Mouse (Mus musculus): ENCODE results near the gene Selplg. TPM values are rescaled to one million over a fixed set of nuclear protein-coding genes. Genes with fewer than 3 reads are reported as not detected.

Selplg gene
- polyA plus RNA-seq, 1 experiment = 274 TPM

DNA sequence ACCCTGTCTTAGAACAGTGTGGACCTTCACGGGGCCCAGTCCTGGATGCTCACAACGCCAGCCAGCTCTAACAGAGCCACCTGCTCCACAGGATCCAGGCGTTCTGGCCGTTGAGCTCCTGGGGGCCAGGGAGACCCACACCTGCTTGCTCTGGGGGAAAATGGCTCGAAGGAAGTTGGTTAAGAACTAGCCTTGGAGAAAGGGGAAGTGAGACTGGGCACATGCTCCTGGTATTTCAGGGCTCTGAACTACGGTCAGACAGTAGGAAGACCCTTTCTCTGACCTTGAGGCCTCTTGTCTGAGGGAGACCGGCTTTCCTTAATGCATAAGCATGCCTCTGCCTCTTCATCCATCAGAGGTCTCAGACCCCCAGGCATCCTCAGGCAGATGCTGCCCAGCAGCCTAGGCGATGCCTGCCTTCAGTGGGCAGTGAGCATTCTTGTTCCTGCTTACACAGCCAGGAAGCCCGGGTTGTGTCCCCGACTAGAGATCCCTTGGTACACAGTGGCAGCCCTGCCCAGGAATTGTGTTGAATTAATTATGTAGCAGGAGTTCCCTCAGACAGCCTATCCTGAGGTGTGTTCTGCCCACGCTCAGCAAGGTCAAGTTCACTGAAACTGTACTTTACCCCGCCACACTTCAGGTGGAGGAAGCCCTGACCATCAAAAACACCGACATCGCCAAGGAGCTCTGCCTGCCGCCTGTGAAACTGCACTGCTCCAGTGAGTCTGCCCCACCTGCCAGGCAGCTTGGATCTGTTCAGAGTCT, 56.1 kb downstream of the Selplg start:
- H3K27me3 ChIP-seq (ENCODE audit: control insufficient read depth, insufficient read depth, low read length) = no peaks in the 10 kb centered on the region
- H3K27ac ChIP-seq (ENCODE audit: insufficient read depth, low read length) = peak overlapping the region; percentile 84
- peaks cover 16% of the 10 kb centered on the region; the same call in 1 of the 2 replicates for H3K4me1 ChIP-seq (ENCODE audit: control insufficient read depth, insufficient read depth, insufficient read length)
- H3K4me3 ChIP-seq (ENCODE audit: extremely low read depth, insufficient read depth, insufficient read length) = no peak overlapping the region
- 27% methylated on average over 15 of the region's 15 CpGs for WGBS
- peaks cover 10% of the 10 kb centered on the region; the same call in 1 of the 2 replicates for H3K36me3 ChIP-seq (ENCODE audit: control insufficient read depth, insufficient read depth, low read length)
- TF ChIP-seq CTCF (IDR thresholded peaks at IDR 0.05; ENCODE audit: extremely low read depth, insufficient read depth, insufficient read length, insufficient replicate concordance) (no peak), POLR2A (IDR thresholded peaks at IDR 0.05; ENCODE audit: low read depth, low read length) (no peak)
- peak in 1 of 2 experiments; percentile 22 for DNase-seq (ENCODE audit: low read depth in 1 of 2, low spot score in 2 of 2)

DNA sequence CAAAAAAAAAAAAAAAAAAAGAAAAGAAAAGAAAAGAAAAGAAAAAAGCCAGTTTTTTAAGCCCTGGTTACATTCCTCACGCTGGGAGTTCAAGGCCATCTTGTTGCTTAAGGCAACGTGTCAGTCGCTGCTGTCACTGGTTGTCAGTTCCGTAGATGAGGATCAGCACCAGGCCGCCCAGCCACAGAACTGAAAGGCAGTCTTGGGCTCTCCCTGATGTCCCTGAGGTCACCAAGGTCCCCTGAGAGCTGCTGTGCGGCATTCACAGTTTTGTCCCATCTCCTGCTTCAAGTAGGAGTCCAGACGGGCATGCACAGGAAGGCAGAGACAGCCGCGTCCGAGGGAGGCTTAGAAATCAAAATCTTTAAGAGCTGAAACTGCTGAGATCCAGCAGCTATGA, 56.9 kb downstream of the Selplg start:
- Histone ChIP-seq H3K27ac (ENCODE audit: insufficient read depth, low read length) (peak overlapping the region; percentile 84), H3K36me3 (ENCODE audit: control insufficient read depth, insufficient read depth, low read length) (peaks cover 10% of the 10 kb centered on the region; the same call in 1 of the 2 replicates), H3K4me1 (ENCODE audit: control insufficient read depth, insufficient read depth, insufficient read length) (peaks cover 16% of the 10 kb centered on the region; the same call in 1 of the 2 replicates), H3K4me3 (ENCODE audit: extremely low read depth, insufficient read depth, insufficient read length) (no peak overlapping the region), H3K27me3 (ENCODE audit: control insufficient read depth, insufficient read depth, low read length) (no peaks in the 10 kb centered on the region)
- DNase-seq (ENCODE audit: low read depth in 1 of 2, low spot score in 2 of 2) = no peak
- 54% methylated on average over 10 of the region's 10 CpGs for WGBS
- TF ChIP-seq POLR2A (IDR thresholded peaks at IDR 0.05; ENCODE audit: low read depth, low read length) (no peak), CTCF (IDR thresholded peaks at IDR 0.05; ENCODE audit: extremely low read depth, insufficient read depth, insufficient read length, insufficient replicate concordance) (no peak)

DNA sequence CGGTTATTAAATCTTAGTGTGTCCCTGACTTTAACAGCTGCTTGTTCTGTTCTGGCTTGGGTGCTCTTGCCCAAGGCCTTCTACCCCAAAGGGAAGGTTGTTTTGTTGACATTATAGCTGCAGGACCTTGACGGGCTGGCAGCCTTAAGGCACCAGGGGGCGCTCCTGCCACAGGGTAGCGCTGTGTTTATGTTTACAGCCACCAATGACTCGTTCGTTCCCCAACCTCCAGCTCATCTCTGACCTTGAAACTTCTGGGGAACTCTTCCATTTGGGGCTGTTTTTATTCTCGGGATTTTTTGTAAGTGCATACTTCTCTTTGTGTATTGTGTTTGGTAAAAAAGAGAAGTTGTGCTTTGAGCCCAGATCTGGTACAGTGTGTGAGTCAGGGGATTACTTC, 58.8 kb downstream of the Selplg start:
- WGBS = 0% methylated on average over 7 of the region's 7 CpGs
- Histone ChIP-seq H3K27ac (ENCODE audit: insufficient read depth, low read length) (no peak overlapping the region; the same call in 1 of the 2 replicates), H3K27me3 (ENCODE audit: control insufficient read depth, insufficient read depth, low read length) (no peaks in the 10 kb centered on the region), H3K4me1 (ENCODE audit: control insufficient read depth, insufficient read depth, insufficient read length) (peaks cover 16% of the 10 kb centered on the region; the same call in 1 of the 2 replicates), H3K36me3 (ENCODE audit: control insufficient read depth, insufficient read depth, low read length) (peaks cover 10% of the 10 kb centered on the region; the same call in 1 of the 2 replicates), H3K4me3 (ENCODE audit: extremely low read depth, insufficient read depth, insufficient read length) (peak overlapping the region; percentile 75)
- DNase-seq (ENCODE audit: low read depth in 1 of 2, low spot score in 2 of 2) = peak; percentile 72 to 85
- TF ChIP-seq POLR2A (IDR thresholded peaks at IDR 0.05; ENCODE audit: low read depth, low read length) (no peak), CTCF (IDR thresholded peaks at IDR 0.05; ENCODE audit: extremely low read depth, insufficient read depth, insufficient read length, insufficient replicate concordance) (peak; percentile 99)

DNA sequence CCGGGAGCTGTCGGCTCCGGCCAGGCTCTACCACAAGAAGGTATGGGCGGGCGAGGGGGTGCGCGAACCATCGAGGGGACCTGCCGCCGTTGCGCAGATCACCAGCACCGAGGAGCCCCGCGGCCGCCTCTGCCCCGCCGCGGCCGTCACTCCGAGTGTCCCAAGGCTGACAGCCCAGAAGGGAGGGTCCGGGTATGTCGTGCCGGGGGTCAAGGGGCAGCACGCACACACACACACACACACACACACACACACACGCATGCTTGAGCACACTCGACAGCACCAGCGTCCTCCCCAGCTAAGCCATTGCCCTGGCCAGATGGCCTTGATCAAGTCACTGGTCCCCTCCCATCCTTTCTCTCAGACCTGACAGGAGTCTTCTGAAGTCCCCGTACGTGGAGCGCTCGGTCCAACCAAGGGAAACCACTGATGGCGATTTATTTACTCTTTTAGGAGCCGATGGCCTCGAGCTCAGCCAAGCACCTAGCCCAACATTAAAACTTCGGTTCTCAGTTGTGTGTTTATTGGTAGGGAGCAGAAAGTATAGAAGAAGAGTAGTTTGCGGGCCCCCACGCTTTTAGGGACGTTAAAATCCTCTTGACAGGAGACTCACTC, 59.4 kb downstream of the Selplg start:
- Histone ChIP-seq H3K27ac (ENCODE audit: insufficient read depth, low read length) (peak overlapping the region; percentile 54), H3K4me3 (ENCODE audit: extremely low read depth, insufficient read depth, insufficient read length) (peak overlapping the region; percentile 75), H3K4me1 (ENCODE audit: control insufficient read depth, insufficient read depth, insufficient read length) (peaks cover 16% of the 10 kb centered on the region; the same call in 1 of the 2 replicates), H3K36me3 (ENCODE audit: control insufficient read depth, insufficient read depth, low read length) (peaks cover 10% of the 10 kb centered on the region; the same call in 1 of the 2 replicates), H3K27me3 (ENCODE audit: control insufficient read depth, insufficient read depth, low read length) (no peaks in the 10 kb centered on the region)
- under 1% methylated on average over 38 of the region's 38 CpGs for WGBS
- TF ChIP-seq POLR2A (IDR thresholded peaks at IDR 0.05; ENCODE audit: low read depth, low read length) (no peak), CTCF (IDR thresholded peaks at IDR 0.05; ENCODE audit: extremely low read depth, insufficient read depth, insufficient read length, insufficient replicate concordance) (no peak)
- no peak for DNase-seq (ENCODE audit: low read depth in 1 of 2, low spot score in 2 of 2)

DNA sequence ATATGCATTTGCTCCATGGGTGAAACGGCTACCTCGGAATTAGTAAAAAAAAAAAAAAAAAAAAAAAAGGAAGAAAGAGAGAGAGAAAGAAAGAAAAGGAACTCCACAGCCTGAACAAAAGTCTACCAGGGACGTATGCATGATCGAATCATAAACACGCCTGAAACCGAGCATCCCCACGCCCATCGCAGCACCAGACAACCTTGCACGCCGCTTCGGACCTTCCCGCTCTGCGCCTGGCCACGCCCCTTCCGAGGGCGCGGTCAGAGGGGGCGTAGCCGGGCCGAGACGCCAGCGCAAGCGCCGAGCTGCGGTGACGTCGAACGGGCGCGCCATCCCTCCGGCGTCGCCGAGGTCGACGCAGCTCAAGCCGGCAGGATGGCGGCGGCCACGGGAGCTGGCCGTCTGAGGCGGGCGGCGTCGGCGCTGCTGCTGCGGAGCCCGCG, 60.0 kb downstream of the Selplg start, which contains the start of the genes Sart3 and Iscu:
TSS of gene Sart3 (minus strand) at position 61 of the 446 bp plus-strand sequence.
TSS of gene Iscu (plus strand) at position 299 of the 446 bp plus-strand sequence.
- Histone ChIP-seq H3K4me3 (ENCODE audit: extremely low read depth, insufficient read depth, insufficient read length) (peak within 1 kb of the TSS; percentile 99), H3K4me1 (ENCODE audit: control insufficient read depth, insufficient read depth, insufficient read length) (peaks cover 14% of the 10 kb centered on the region; the same call in 1 of the 2 replicates), H3K27ac (ENCODE audit: insufficient read depth, low read length) (peak within 1 kb of the TSS; percentile 99), H3K36me3 (ENCODE audit: control insufficient read depth, insufficient read depth, low read length) (peaks cover 11% of the 10 kb centered on the region; the same call in 1 of the 2 replicates), H3K27me3 (ENCODE audit: control insufficient read depth, insufficient read depth, low read length) (no peaks in the 10 kb centered on the region)
- no peak for TF ChIP-seq CTCF (IDR thresholded peaks at IDR 0.05; ENCODE audit: extremely low read depth, insufficient read depth, insufficient read length, insufficient replicate concordance)
- peak; percentile 35; the same call in 1 of the 2 replicates for TF ChIP-seq POLR2A (IDR thresholded peaks at IDR 0.05; ENCODE audit: low read depth, low read length)
- peak; percentile 91 to 95 for DNase-seq (ENCODE audit: low read depth in 1 of 2, low spot score in 2 of 2)
- WGBS = under 1% methylated on average over 49 of the region's 49 CpGs

DNA sequence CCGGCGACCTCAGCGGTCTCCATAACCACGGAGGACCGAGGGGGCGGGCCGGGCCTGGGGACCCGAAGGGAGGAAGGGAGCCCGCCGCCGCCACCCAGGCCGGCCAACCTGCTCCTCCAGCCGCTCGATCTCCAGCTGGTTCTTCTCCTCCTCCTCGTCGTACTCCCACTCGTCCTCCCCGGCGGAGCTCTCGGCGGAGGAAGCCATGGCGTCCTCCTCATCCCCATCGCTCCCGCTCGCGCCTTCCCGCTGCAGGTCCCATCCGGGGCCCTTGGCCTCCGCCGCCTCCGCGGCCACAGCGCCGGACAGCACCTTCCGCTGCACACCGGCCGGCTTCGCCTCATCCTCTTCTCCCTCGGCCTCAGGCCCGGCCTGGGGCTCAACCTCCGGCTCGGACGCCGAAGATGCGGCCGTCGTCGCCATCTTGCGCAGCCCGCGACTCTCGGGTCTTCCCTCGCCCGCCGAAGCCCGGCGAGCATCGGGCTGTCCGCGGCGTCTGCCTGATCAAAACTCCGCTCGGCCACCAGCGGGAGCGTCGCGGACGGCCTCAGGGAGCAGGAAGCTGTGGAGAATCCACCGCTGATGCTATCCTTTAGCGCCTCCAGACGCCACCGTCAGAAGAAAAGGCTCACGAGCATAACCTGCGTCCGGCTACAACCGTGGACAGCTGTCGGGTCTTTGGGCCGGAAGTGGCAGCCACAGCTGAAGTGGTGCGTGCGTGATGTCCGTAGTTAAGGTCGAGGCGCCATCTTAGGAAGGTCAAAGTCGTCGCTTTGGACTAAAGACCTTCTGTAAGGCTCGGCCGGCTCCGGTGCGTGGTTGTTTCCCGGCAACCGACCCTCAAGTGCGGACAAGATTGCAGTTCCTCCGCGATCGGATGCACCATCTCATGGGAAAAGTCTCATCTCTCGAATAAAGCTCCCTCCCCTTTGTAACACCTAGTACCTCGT, 61.0 kb downstream of the Selplg start:
- Histone ChIP-seq H3K27ac (ENCODE audit: insufficient read depth, low read length) (peak overlapping the region; percentile 99), H3K36me3 (ENCODE audit: control insufficient read depth, insufficient read depth, low read length) (peaks cover 12% of the 10 kb centered on the region; the same call in 1 of the 2 replicates), H3K4me3 (ENCODE audit: extremely low read depth, insufficient read depth, insufficient read length) (peak overlapping the region; percentile 99), H3K27me3 (ENCODE audit: control insufficient read depth, insufficient read depth, low read length) (no peaks in the 10 kb centered on the region), H3K4me1 (ENCODE audit: control insufficient read depth, insufficient read depth, insufficient read length) (peaks cover 10% of the 10 kb centered on the region; the same call in 1 of the 2 replicates)
- TF ChIP-seq CTCF (IDR thresholded peaks at IDR 0.05; ENCODE audit: extremely low read depth, insufficient read depth, insufficient read length, insufficient replicate concordance) (no peak), POLR2A (IDR thresholded peaks at IDR 0.05; ENCODE audit: low read depth, low read length) (peak; percentile 66)
- DNase-seq (ENCODE audit: low read depth in 1 of 2, low spot score in 2 of 2) = peak; percentile 83 to 87
- under 1% methylated on average over 97 of the region's 97 CpGs for WGBS

Measured in spleen, adult 2 months (tissue).